Mouse (Mus musculus) kidney, postnatal 0 days (tissue): Measurements from ENCODE around the gene Mpig6b. TPM values are rescaled to one million over a fixed set of nuclear protein-coding genes. Genes with fewer than 3 reads are reported as not detected.
A peak's percentile ranks its signal among the peaks of the same experiment; 100 is the strongest.

Source experiments
- ATAC-seq: fragments of 200-750 bp; cut with Nextera tagmentation; replicated peaks from 2 replicates; pipeline ENCODE4 v1.8.0; 2017; ENCODE audit warnings: low read depth, moderate number of reproducible peaks, moderate TSS enrichment, moderate library complexity; ENCODE audit not compliant: low FRiP score
- DNase-seq: peaks from one replicate; pipeline ENCODE4 v3.0.0-alpha.2; 2016; ENCODE audit warnings: low spot score
- H3K27ac ChIP-seq: fragments of 300-500 bp; sonication (generic); 2 replicates; pipeline ENCODE4 v1.5.1; 2014; ENCODE audit warnings: mild to moderate bottlenecking
- H3K27me3 ChIP-seq: fragments of 300-500 bp; sonication (generic); 2 replicates; pipeline ENCODE4 v1.6.1; 2014; ENCODE audit warnings: low read length, mixed read lengths; ENCODE audit not compliant: insufficient read depth
- H3K36me3 ChIP-seq: fragments of 300-500 bp; sonication (generic); 2 replicates; pipeline ENCODE4 v1.6.1; 2014; ENCODE audit warnings: low read length, mixed read lengths; ENCODE audit not compliant: insufficient read depth
- H3K4me1 ChIP-seq: fragments of 300-500 bp; sonication (generic); replicated peaks from 2 replicates; pipeline ENCODE4 v1.6.1; 2014; ENCODE audit warnings: antibody characterized with exemption, low read length, mixed read lengths; ENCODE audit not compliant: insufficient read depth
- H3K4me2 ChIP-seq: fragments of 300-500 bp; sonication (generic); 2 replicates; pipeline ENCODE4 v1.6.1; 2014; ENCODE audit warnings: mild to moderate bottlenecking, low read length, moderate library complexity, mixed read lengths
- H3K4me3 ChIP-seq: fragments of 300-500 bp; sonication (generic); replicated peaks from 2 replicates; pipeline ENCODE4 v1.5.1; 2014; ENCODE audit warnings: low read depth, low read length
- H3K9ac ChIP-seq: fragments of 300-500 bp; sonication (generic); 2 replicates; pipeline ENCODE4 v1.6.1; 2014; ENCODE audit warnings: low read depth, low read length
- H3K9me3 ChIP-seq: fragments of 300-500 bp; sonication (generic); replicated peaks from 2 replicates; pipeline ENCODE4 v1.6.1; 2016; ENCODE audit warnings: low read length, inconsistent platforms, mixed read lengths
- CTCF ChIP-seq: IDR thresholded peaks from 2 replicates; pipeline ENCODE4 v1.5.1; 2016; ENCODE audit warnings: antibody characterized with exemption, low read depth, mild to moderate bottlenecking, moderate library complexity
- WGBS: fragments of 180-500 bp; shearing (Covaris S2); extraction: QIAGEN DNeasy Blood & Tissue Kit; methylation state at CpG from one replicate; pipeline ENCODE4 v1.1.7; 2014; 5-methylcytosine and 5-hydroxymethylcytosine counted together
- polyA plus RNA-seq: library from polyadenylated mRNA; unstranded; fragments of >200 nt; fragmentation: Nextera tagmentation; extraction: Ambion mirVana; gene quantifications from 2 replicates; pipeline ENCODE4 v1.2.1, GENCODE M21; 2015

Mpig6b gene
- polyA plus RNA-seq, 1 experiment from 2014 or later: 0.36 TPM

DNA sequence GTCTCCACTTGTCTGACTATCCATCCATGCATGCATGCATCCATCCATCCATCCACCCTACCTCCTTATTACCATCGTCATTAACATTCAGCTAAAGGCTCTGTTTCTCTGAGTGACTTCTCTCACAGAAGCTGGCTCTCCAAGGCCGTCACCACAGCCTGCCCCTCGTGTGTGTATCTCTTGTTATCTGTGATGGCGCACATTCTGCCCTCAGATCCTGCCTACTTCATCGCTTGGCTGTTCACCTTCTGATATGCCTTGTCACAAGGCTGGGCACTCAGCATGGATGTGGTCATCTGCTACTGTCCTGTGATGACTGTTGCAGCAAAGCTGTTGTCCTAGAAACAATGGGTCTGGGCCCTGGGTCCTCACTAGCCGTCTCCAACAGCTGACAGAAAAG, 38.8 kb upstream of the Mpig6b start:
- no peak overlapping the region for H3K9ac ChIP-seq
- H3K27me3 ChIP-seq: no peaks in the 10 kb centered on the region
- WGBS: 77% methylated on average over 6 of the region's 6 CpGs
- ATAC-seq: no peak
- no peak overlapping the region for H3K4me3 ChIP-seq
- no peak for DNase-seq
- H3K36me3 ChIP-seq: peaks cover 32% of the 10 kb centered on the region
- no peak for TF ChIP-seq CTCF
- no peaks in the 10 kb centered on the region for H3K9me3 ChIP-seq
- no peak overlapping the region for H3K4me2 ChIP-seq
- peaks cover 13% of the 10 kb centered on the region; the same call in 1 of the 2 replicates for H3K4me1 ChIP-seq
- no peak overlapping the region for H3K27ac ChIP-seq

DNA sequence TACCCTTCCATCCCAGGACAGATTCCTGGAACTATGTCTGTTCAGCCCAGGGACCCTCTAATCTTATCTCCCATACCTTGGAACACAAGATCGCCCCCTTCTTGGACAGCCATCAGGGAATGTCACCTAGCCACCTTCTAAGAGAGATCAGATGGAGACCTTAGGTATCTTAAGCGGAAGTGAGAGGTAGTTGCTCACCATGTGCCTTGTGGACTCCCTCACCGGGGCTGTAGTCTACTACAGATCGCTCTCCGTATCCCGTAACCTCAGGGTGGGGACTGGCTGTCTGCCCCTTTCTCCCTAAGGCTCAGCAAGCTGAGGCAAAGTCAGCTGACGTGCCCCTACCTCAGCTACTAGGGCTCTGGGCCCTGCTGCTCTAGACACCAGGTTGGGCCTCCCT, 38.1 kb upstream of the Mpig6b start:
- no peak for TF ChIP-seq CTCF
- Histone ChIP-seq H3K4me3 (no peak overlapping the region), H3K9ac (no peak overlapping the region), H3K27ac (0 out of 2 replicates have a peak overlapping the region, but pooled peaks have one; percentile 8), H3K4me2 (no peak overlapping the region), H3K36me3 (peaks cover 37% of the 10 kb centered on the region), H3K9me3 (no peaks in the 10 kb centered on the region), H3K27me3 (no peaks in the 10 kb centered on the region), H3K4me1 (peaks cover 13% of the 10 kb centered on the region; the same call in 1 of the 2 replicates)
- no peak for DNase-seq
- ATAC-seq: no peak
- 94% methylated on average over 7 of the region's 7 CpGs for WGBS

DNA sequence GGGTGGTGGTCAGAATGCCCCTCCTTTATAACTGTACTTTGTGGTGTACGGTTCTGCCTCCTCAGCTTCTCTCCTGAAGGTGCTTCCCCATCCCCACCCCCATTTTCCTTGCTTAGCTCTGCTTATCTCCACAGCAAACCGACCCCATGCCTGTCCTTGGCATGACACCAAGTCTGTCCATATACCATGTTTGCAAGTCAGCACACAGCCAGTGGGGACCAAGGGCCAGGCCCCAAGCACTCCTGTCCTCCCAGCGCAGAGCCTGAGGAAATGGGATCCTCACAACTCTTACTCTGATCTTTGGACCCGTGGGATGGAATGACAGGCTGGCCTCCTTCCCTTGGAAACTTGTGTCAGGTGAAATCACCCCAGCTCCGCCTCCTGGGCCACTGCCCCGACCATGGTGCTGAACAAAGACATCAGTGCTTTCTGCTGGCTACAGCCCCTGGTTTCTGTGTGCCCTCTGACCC, 37.3 kb upstream of the Mpig6b start:
- H3K27me3 ChIP-seq: no peaks in the 10 kb centered on the region
- DNase-seq: peak; percentile 28

DNA sequence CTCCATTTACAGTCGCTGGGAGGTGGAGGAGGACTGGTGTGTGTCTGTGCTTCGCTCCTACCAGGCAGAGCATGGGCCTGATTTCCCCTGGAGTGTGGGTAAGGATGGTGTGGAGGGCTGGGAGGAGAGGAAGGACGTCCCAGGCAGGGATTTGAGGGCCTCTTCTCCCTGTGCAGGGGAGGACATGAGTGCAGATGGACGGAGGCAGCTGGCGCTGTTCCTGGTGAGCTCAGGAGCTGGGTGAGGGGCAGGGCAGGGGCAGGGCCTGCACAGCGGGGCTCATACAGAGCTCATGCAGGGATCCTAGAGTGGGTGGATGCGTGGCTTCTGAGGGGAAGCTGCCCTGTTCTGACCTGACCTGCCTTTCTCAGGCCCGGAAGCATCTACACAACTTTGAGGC, 36.3 kb upstream of the Mpig6b start:
- Histone ChIP-seq H3K27me3 (no peaks in the 10 kb centered on the region), H3K27ac (peak overlapping the region; percentile 9; the same call in 1 of the 2 replicates), H3K9me3 (no peaks in the 10 kb centered on the region), H3K4me1 (peaks cover 13% of the 10 kb centered on the region; the same call in 1 of the 2 replicates), H3K4me3 (no peak overlapping the region), H3K4me2 (no peak overlapping the region), H3K9ac (no peak overlapping the region), H3K36me3 (peaks cover 53% of the 10 kb centered on the region)
- TF ChIP-seq CTCF: no peak
- ATAC-seq: no peak
- DNase-seq: no peak
- WGBS: 51% methylated on average over 7 of the region's 8 CpGs

More for the DNA sequence above, 37.3 kb upstream of the Mpig6b start:
- Histone ChIP-seq H3K36me3 (peaks cover 45% of the 10 kb centered on the region), H3K4me3 (no peak overlapping the region), H3K27ac (0 out of 2 replicates have a peak overlapping the region, but pooled peaks have one; percentile 36), H3K4me1 (peaks cover 13% of the 10 kb centered on the region; the same call in 1 of the 2 replicates), H3K9ac (no peak overlapping the region), H3K4me2 (no peak overlapping the region), H3K9me3 (no peaks in the 10 kb centered on the region)
- peak; percentile 44 for ATAC-seq
- TF ChIP-seq CTCF: no peak
- 49% methylated on average over 6 of the region's 6 CpGs for WGBS

DNA sequence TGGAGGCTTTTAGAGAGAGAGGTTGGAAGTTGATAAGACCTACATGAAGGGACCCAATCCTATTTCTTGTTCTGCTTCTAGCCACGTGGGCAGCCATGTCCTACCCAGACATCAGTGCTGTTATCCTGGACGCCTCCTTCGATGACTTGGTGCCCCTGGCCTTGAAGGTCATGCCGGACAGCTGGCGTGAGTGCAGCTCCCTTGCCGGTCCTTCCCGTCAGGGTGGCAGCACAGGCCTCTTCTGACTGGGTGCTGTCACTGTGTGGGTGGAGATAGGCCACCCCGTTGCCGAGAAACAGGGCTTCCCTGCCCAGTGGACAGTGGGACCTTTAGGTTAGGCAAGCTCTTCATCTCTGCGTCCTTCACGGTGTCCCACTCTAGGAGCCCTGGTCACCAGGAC, 35.2 kb upstream of the Mpig6b start:
- Histone ChIP-seq H3K27ac (no peak overlapping the region), H3K36me3 (peaks cover 59% of the 10 kb centered on the region), H3K4me3 (no peak overlapping the region), H3K4me2 (no peak overlapping the region), H3K9me3 (no peaks in the 10 kb centered on the region), H3K9ac (no peak overlapping the region), H3K27me3 (no peaks in the 10 kb centered on the region), H3K4me1 (peaks cover 11% of the 10 kb centered on the region; the same call in 1 of the 2 replicates)
- DNase-seq (no peak), ATAC-seq (no peak)
- no peak for TF ChIP-seq CTCF
- WGBS: 64% methylated on average over 11 of the region's 11 CpGs

DNA sequence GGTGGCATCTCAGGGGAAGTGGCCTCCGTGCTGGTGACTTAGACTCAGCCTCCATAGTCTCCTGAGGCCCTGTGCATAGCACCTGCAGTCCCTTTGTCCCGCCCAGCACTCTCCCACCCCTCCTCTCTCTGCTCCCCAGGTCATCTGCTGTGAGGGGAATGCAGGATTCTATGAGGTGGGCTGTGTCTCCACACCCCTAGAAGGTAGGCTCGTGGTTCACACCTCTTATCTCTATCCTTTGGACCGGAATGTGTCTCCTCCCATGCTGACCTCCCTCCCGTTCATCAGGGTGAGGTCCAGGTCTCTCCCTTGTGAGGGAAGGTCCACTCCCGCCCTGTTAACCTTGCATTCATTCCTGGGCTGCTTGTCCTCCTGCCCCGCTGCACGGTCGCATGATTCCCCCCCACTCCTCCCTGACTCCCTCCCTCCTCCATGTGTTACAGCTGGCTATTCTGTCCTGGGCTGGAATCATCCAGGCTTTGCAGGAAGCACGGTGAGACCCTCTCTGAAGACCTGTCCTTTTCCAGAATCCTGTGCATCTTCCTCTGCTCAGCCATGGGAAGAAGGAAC, 34.3 kb upstream of the Mpig6b start:
- Histone ChIP-seq H3K9me3 (no peaks in the 10 kb centered on the region), H3K4me2 (no peak overlapping the region), H3K27me3 (no peaks in the 10 kb centered on the region), H3K9ac (no peak overlapping the region), H3K36me3 (peaks cover 61% of the 10 kb centered on the region), H3K4me1 (peaks cover 9% of the 10 kb centered on the region; the same call in 1 of the 2 replicates), H3K27ac (peak overlapping the region; percentile 13; the same call in 1 of the 2 replicates), H3K4me3 (no peak overlapping the region)
- no peak for TF ChIP-seq CTCF
- DNase-seq (peak; percentile 36), ATAC-seq (peak; percentile 47)
- WGBS: 42% methylated on average over 10 of the region's 10 CpGs
